Mouse (Mus musculus): ENCODE measurements around the gene Ccdc124. TPM values are rescaled to one million over a fixed set of nuclear protein-coding genes. Genes with fewer than 3 reads are reported as not detected.

Gene Ccdc124
- polyA plus RNA-seq, 1 experiment = 26.5 TPM

DNA sequence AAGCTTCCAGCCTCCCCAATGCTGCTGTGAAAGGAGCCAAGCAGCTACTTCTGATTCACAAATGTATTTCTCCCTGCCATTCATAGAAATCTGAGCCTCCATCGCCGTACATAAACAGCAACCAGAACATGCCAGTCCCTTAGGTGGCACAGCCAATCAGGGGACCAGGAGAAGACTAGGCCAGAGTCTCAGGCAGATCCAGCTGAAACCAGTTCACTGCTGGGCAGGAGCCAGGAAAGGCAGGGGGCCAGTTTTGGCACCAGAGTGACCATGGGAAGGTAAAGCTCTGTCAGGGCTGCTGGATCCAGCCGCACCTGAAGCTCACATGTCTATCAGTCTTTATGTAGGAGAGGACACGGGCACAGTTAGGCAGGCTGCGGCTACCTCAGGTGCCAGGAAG, 16.9 kb upstream of the Ccdc124 start:
- Histone ChIP-seq H3K4me1 (ENCODE audit: control insufficient read depth, insufficient read depth, insufficient read length) (peaks cover 12% of the 10 kb centered on the region), H3K4me3 (ENCODE audit: extremely low read depth, insufficient read depth, insufficient read length) (no peak overlapping the region), H3K27ac (ENCODE audit: insufficient read depth, low read length) (no peak overlapping the region), H3K27me3 (ENCODE audit: control insufficient read depth, insufficient read depth, low read length) (peaks cover 25% of the 10 kb centered on the region), H3K36me3 (ENCODE audit: control insufficient read depth, insufficient read depth, low read length) (peaks cover 19% of the 10 kb centered on the region)
- 82% methylated on average over 5 of the region's 5 CpGs for WGBS
- TF ChIP-seq POLR2A (IDR thresholded peaks at IDR 0.05; ENCODE audit: low read depth, low read length) = no peak
- no peak for TF ChIP-seq CTCF (IDR thresholded peaks at IDR 0.05; ENCODE audit: extremely low read depth, insufficient read depth, insufficient read length, insufficient replicate concordance)
- DNase-seq (ENCODE audit: low read depth in 1 of 2, low spot score in 2 of 2) = no peak

DNA sequence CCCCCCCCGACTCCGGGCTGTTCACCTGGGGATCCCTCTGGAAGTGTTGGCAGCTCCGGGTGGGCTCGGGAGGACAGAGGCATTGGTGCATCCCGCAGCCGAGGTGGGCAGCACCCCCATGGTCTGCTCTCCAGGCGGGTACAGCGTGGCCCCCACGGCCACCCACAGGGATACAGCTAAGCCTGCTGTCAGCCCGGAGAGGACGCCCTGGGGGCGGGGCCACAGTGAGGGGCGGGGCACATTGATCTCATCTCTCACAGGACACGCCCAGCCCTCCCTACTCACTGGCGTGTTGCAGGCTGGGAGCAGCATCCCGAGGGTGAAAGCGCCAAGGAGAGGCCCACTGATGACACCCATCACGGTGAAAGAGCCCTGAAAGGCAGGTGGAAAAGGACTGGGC, 13.9 kb upstream of the Ccdc124 start:
- H3K4me3 ChIP-seq (ENCODE audit: extremely low read depth, insufficient read depth, insufficient read length) = no peak overlapping the region
- H3K36me3 ChIP-seq (ENCODE audit: control insufficient read depth, insufficient read depth, low read length) = no peaks in the 10 kb centered on the region
- H3K27me3 ChIP-seq (ENCODE audit: control insufficient read depth, insufficient read depth, low read length) = peaks cover 22% of the 10 kb centered on the region
- H3K4me1 ChIP-seq (ENCODE audit: control insufficient read depth, insufficient read depth, insufficient read length) = peaks cover 7% of the 10 kb centered on the region
- DNase-seq (ENCODE audit: low read depth in 1 of 2, low spot score in 2 of 2) = peak in 1 of 2 experiments; percentile 14
- H3K27ac ChIP-seq (ENCODE audit: insufficient read depth, low read length) = no peak overlapping the region
- TF ChIP-seq POLR2A (IDR thresholded peaks at IDR 0.05; ENCODE audit: low read depth, low read length) = no peak
- TF ChIP-seq CTCF (IDR thresholded peaks at IDR 0.05; ENCODE audit: extremely low read depth, insufficient read depth, insufficient read length, insufficient replicate concordance) = no peak
- 15% methylated on average over 16 of the region's 18 CpGs for WGBS

DNA sequence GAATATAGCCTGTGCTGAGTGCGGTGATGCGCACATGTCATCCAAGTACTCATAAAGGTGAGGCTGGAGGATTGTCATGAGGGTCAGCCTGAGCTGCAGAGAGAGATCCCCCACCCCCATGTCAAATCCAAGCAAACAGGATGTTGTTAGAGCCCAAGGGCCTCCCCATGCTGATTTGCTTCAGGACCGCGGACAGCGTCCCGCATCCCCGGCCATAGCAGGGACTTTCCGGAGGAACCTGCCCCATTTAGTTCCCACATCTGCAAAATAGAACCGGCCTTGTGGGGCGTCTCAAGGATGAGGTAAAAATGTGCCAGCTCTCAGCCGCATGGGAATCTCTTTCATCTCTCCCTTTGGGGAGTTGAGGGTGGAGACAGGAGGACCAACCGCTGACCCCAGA, 11.9 kb upstream of the Ccdc124 start:
- Histone ChIP-seq H3K36me3 (ENCODE audit: control insufficient read depth, insufficient read depth, low read length) (no peaks in the 10 kb centered on the region), H3K4me1 (ENCODE audit: control insufficient read depth, insufficient read depth, insufficient read length) (peaks cover 2% of the 10 kb centered on the region; the same call in 1 of the 2 replicates), H3K4me3 (ENCODE audit: extremely low read depth, insufficient read depth, insufficient read length) (no peak overlapping the region), H3K27ac (ENCODE audit: insufficient read depth, low read length) (no peak overlapping the region), H3K27me3 (ENCODE audit: control insufficient read depth, insufficient read depth, low read length) (peaks cover 3% of the 10 kb centered on the region; the same call in 1 of the 2 replicates)
- peak; percentile 47 to 49 for DNase-seq (ENCODE audit: low read depth in 1 of 2, low spot score in 2 of 2)
- TF ChIP-seq CTCF (IDR thresholded peaks at IDR 0.05; ENCODE audit: extremely low read depth, insufficient read depth, insufficient read length, insufficient replicate concordance) = no peak
- TF ChIP-seq POLR2A (IDR thresholded peaks at IDR 0.05; ENCODE audit: low read depth, low read length) = no peak
- WGBS = 15% methylated on average over 12 of the region's 12 CpGs

DNA sequence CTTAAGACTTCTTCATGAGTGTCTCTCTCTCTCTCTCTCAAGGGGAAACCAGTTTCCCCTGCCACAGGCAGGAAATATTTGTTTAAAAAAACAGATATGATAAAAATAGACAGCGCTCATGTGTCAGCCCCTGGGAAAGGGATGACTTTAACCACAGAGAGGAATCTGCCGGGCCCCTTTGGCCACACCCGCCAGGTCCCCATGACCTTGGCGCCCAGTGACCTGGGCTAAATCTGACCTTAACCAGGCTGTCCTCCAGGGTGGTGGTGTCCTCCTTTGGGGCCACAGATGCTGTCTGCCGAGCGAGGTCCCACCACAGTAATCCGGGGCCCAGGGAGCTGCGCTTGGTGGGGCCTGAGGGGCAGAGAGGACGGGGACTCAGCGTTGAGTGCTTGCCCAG, 10.9 kb upstream of the Ccdc124 start:
- DNase-seq (ENCODE audit: low read depth in 1 of 2, low spot score in 2 of 2) = no peak
- peaks cover 2% of the 10 kb centered on the region; the same call in 1 of the 2 replicates for H3K4me1 ChIP-seq (ENCODE audit: control insufficient read depth, insufficient read depth, insufficient read length)
- WGBS = 32% methylated on average over 10 of the region's 10 CpGs
- no peak for TF ChIP-seq POLR2A (IDR thresholded peaks at IDR 0.05; ENCODE audit: low read depth, low read length)
- no peak for TF ChIP-seq CTCF (IDR thresholded peaks at IDR 0.05; ENCODE audit: extremely low read depth, insufficient read depth, insufficient read length, insufficient replicate concordance)
- H3K27me3 ChIP-seq (ENCODE audit: control insufficient read depth, insufficient read depth, low read length) = peaks cover 3% of the 10 kb centered on the region; the same call in 1 of the 2 replicates
- no peak overlapping the region for H3K4me3 ChIP-seq (ENCODE audit: extremely low read depth, insufficient read depth, insufficient read length)
- H3K27ac ChIP-seq (ENCODE audit: insufficient read depth, low read length) = no peak overlapping the region
- H3K36me3 ChIP-seq (ENCODE audit: control insufficient read depth, insufficient read depth, low read length) = no peaks in the 10 kb centered on the region

DNA sequence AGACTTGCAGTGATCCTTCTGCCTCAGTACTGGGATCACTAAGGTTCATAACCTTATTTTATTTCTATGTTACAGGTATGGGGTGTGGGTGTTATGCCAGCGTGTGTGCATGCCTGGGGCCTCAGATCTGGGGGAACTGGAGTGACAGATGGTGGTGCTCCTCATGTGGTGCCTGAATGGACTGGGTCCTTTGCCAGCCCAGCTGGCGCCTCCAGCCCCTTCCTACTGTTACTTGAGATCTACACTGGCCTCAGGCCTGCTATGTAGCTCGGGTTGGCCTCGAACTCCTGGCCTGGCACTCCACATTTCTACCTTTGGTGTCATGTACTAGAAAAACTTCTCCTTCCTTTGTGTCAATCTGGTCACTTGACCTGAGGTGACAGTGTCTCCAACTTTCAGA, 10.5 kb upstream of the Ccdc124 start:
- 61% methylated on average over 4 of the region's 4 CpGs for WGBS
- H3K27me3 ChIP-seq (ENCODE audit: control insufficient read depth, insufficient read depth, low read length) = peaks cover 3% of the 10 kb centered on the region; the same call in 1 of the 2 replicates
- TF ChIP-seq POLR2A (IDR thresholded peaks at IDR 0.05; ENCODE audit: low read depth, low read length) (no peak), CTCF (IDR thresholded peaks at IDR 0.05; ENCODE audit: extremely low read depth, insufficient read depth, insufficient read length, insufficient replicate concordance) (no peak)

DNA sequence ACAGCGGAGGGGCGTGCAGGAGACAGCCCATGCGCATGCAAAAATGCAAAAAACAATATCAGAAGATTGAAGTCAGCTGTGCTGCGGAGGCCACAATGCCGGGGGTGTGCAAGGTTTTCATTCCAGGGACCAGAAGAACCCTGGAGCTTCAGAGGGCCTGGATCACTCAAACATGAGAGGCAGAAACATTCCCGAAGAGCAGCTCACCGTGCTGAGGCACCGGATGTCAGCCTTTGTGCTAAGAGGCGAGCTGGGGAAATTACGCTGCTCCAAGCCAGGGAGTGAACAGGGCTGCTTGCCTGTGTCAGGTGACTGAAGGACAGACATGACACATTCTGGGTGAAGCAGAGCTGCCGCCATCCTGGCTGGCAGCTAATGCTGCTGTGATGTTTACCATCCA, 6.8 kb upstream of the Ccdc124 start:
- no peak for DNase-seq (ENCODE audit: low read depth in 1 of 2, low spot score in 2 of 2)
- H3K36me3 ChIP-seq (ENCODE audit: control insufficient read depth, insufficient read depth, low read length) = no peaks in the 10 kb centered on the region
- no peak overlapping the region for H3K27ac ChIP-seq (ENCODE audit: insufficient read depth, low read length)
- WGBS = 49% methylated on average over 11 of the region's 11 CpGs
- H3K27me3 ChIP-seq (ENCODE audit: control insufficient read depth, insufficient read depth, low read length) = no peaks in the 10 kb centered on the region
- TF ChIP-seq POLR2A (IDR thresholded peaks at IDR 0.05; ENCODE audit: low read depth, low read length) = no peak
- no peak for TF ChIP-seq CTCF (IDR thresholded peaks at IDR 0.05; ENCODE audit: extremely low read depth, insufficient read depth, insufficient read length, insufficient replicate concordance)
- H3K4me1 ChIP-seq (ENCODE audit: control insufficient read depth, insufficient read depth, insufficient read length) = peaks cover 2% of the 10 kb centered on the region; the same call in 1 of the 2 replicates
- no peak overlapping the region for H3K4me3 ChIP-seq (ENCODE audit: extremely low read depth, insufficient read depth, insufficient read length)

More for the DNA sequence above, 10.5 kb upstream of the Ccdc124 start:
- Histone ChIP-seq H3K4me3 (ENCODE audit: extremely low read depth, insufficient read depth, insufficient read length) (no peak overlapping the region), H3K4me1 (ENCODE audit: control insufficient read depth, insufficient read depth, insufficient read length) (peaks cover 2% of the 10 kb centered on the region; the same call in 1 of the 2 replicates), H3K36me3 (ENCODE audit: control insufficient read depth, insufficient read depth, low read length) (no peaks in the 10 kb centered on the region), H3K27ac (ENCODE audit: insufficient read depth, low read length) (no peak overlapping the region)
- no peak for DNase-seq (ENCODE audit: low read depth in 1 of 2, low spot score in 2 of 2)

DNA sequence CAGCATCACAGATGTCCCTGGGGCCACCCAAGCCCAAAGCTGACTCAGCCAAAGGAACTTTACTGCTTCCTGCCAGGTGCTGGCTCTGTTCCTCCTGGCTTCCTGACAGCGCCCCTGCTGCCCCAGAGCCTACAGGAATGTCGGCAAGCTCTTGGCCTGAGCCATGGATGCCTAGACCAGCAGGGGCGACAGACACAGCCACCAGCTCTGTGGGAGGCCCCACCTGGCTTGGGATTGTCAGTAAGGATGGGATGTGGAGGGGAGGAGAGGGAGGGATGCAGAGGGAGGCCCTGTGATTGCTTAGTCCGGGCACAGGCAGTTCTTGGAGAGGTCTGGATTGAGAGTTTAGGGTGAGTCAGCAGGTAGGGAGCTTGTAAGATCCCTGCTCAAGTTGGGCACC, 6.4 kb upstream of the Ccdc124 start:
- H3K4me3 ChIP-seq (ENCODE audit: extremely low read depth, insufficient read depth, insufficient read length) = no peak overlapping the region
- H3K36me3 ChIP-seq (ENCODE audit: control insufficient read depth, insufficient read depth, low read length) = no peaks in the 10 kb centered on the region
- TF ChIP-seq POLR2A (IDR thresholded peaks at IDR 0.05; ENCODE audit: low read depth, low read length) (no peak), CTCF (IDR thresholded peaks at IDR 0.05; ENCODE audit: extremely low read depth, insufficient read depth, insufficient read length, insufficient replicate concordance) (no peak)
- no peak overlapping the region for H3K27ac ChIP-seq (ENCODE audit: insufficient read depth, low read length)
- H3K27me3 ChIP-seq (ENCODE audit: control insufficient read depth, insufficient read depth, low read length) = no peaks in the 10 kb centered on the region
- WGBS = 11% methylated on average over 4 of the region's 4 CpGs
- DNase-seq (ENCODE audit: low read depth in 1 of 2, low spot score in 2 of 2) = no peak
- H3K4me1 ChIP-seq (ENCODE audit: control insufficient read depth, insufficient read depth, insufficient read length) = 0 out of 2 replicates have a peak, but pooled peaks cover 2% of the 10 kb centered on the region
